In the genomic region with DNA sequence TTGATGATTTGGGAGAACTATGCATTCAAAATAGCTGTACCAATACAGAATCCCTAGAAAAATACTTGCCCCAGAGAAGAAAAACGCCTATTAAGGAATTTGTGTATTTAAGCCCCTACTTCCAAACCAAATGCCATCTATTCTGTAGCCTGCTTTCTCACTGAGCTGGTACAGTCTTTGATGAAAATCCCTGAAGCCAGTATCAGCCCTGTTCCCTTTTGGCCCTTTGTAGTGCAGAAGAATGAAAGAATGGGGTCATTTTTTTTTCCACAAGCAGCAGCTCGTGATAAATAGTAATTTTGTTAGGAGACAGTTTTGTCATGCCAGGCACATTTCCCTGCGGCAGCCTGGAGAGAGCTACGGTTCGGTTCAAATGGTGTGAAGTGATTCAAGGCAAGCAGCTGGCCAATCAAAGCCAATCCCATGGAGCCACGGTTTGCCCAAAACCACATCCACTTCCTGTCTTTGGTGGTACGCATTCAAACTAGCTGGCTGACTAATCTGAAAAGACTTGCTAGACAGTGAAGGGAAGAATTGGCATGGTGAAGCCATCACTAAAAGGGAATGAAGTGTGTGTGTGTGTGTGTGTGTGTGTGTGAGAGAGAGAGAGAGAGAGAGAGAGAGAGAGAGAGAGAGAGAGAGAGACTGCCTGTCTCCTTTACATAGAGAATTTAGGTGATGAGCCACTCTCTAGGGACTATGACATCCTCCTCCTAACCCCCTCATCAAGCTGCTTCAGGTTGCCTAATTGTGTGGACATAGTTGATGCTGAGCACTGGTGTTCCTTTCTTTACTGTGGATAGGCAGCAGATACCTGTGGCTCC, we compare ENCODE assay signal across 9 mouse cellular contexts.
A peak's percentile ranks its signal among the peaks of the same experiment; 100 is the strongest.
DNase-seq lines count a peak whose midpoint lies in the region; ATAC-seq and TF ChIP-seq lines count a peak whose summit lies in the region.
"Had no signal": no experiment of that assay in that cellular context is flagged by ENCODE, and none has a peak within 500 bp of the region (broad histone marks: within the 10 kb centered on the region; RNA-seq: fewer than 3 reads in every experiment).

No protein-coding gene starts in this region.

- 0 out of 2 replicates have a peak overlapping the region, but pooled peaks have one; percentile 37 for H3K27ac ChIP-seq in forebrain, embryonic 11.5 days (ENCODE audit: low read depth, low read length)
- H3K27ac ChIP-seq in forebrain, embryonic 10.5 days, result no peak overlapping the region
- peak overlapping the region; percentile 80 for H3K27ac ChIP-seq in embryonic fibroblast, embryonic 13.5 days (ENCODE audit: insufficient read depth, low read length)
- H3K27ac ChIP-seq: intestine, embryonic 15.5 days had no signal

- no peak for TF ChIP-seq POLR2A in embryonic fibroblast, embryonic 13.5 days (IDR thresholded peaks at IDR 0.05; ENCODE audit: low read depth, low read length)

- H3K27me3 ChIP-seq in forebrain, embryonic 11.5 days (ENCODE audit: control insufficient read depth, insufficient read depth, low read length), result peaks cover 2% of the 10 kb centered on the region
- peaks cover 93% of the 10 kb centered on the region for H3K27me3 ChIP-seq in forebrain, embryonic 10.5 days (ENCODE audit: poor library complexity, severe bottlenecking)

- H3K9ac ChIP-seq in forebrain, embryonic 11.5 days (ENCODE audit: low read length), result no peak overlapping the region
- H3K9ac ChIP-seq: intestine, embryonic 15.5 days had no signal

- 44% methylated on average over 7 of the region's 7 CpGs for WGBS in forebrain, embryonic 11.5 days
- 67% methylated on average over 7 of the region's 7 CpGs for WGBS in forebrain, embryonic 10.5 days

- no peak for TF ChIP-seq CTCF in embryonic fibroblast, embryonic 13.5 days (IDR thresholded peaks at IDR 0.05; ENCODE audit: borderline replicate concordance, insufficient read depth, low read length)

- no peak overlapping the region for H3K4me2 ChIP-seq in forebrain, embryonic 11.5 days (ENCODE audit: low read depth, low read length, severe bottlenecking)
- H3K4me2 ChIP-seq: intestine, embryonic 15.5 days had no signal

- H3K4me1 ChIP-seq in forebrain, embryonic 11.5 days (replicated peaks; ENCODE audit: control insufficient read depth, insufficient read depth, low read length), result no peaks in the 10 kb centered on the region
- H3K4me1 ChIP-seq in forebrain, embryonic 10.5 days, result peaks cover 10% of the 10 kb centered on the region; the same call in 1 of the 2 replicates
- H3K4me1 ChIP-seq in embryonic fibroblast, embryonic 13.5 days (ENCODE audit: control insufficient read depth, insufficient read depth, low read length), result peaks cover 2% of the 10 kb centered on the region
- H3K4me1 ChIP-seq: intestine, embryonic 15.5 days had no signal

- ATAC-seq in forebrain, embryonic 11.5 days (replicated peaks; ENCODE audit: low FRiP score), result peak; percentile 78
- ATAC-seq in megakaryocyte-erythroid progenitor cell, adult 5-6 weeks (replicated peaks; ENCODE audit: low FRiP score, low TSS enrichment, poor library complexity, severe bottlenecking), result no peak
- ATAC-seq: intestine, embryonic 15.5 days had no signal

- no peaks in the 10 kb centered on the region for H3K9me3 ChIP-seq in forebrain, embryonic 11.5 days (ENCODE audit: control insufficient read depth, low read length)
- no peaks in the 10 kb centered on the region for H3K9me3 ChIP-seq in forebrain, embryonic 10.5 days
- H3K9me3 ChIP-seq: intestine, embryonic 15.5 days had no signal

- H3K36me3 ChIP-seq in forebrain, embryonic 11.5 days (ENCODE audit: control insufficient read depth, insufficient read depth, low read length), result no peaks in the 10 kb centered on the region
- no peaks in the 10 kb centered on the region for H3K36me3 ChIP-seq in forebrain, embryonic 10.5 days (replicated peaks)
- H3K36me3 ChIP-seq: intestine, embryonic 15.5 days had no signal

- no peak for DNase-seq in forebrain, embryonic 11.5 days (ENCODE audit: low spot score)
- no peak for DNase-seq in forebrain, embryonic 10.5 days (ENCODE audit: extremely low spot score, low spot score)
- peak; percentile 32 to 49 for DNase-seq in layer of hippocampus, postnatal 36 days
- peak; percentile 24 to 32 for DNase-seq in right cerebral cortex, adult 2 months (ENCODE audit: low spot score in 2 of 2)
- DNase-seq in urinary bladder, postnatal 10 days (ENCODE audit: low spot score), result no peak
- no peak for DNase-seq in gastrocnemius, adult 18-20 months (ENCODE audit: low spot score)

- no peak overlapping the region for H3K4me3 ChIP-seq in forebrain, embryonic 11.5 days (ENCODE audit: low read depth, low read length)
- H3K4me3 ChIP-seq in forebrain, embryonic 10.5 days, result no peak overlapping the region
- H3K4me3 ChIP-seq in embryonic fibroblast, embryonic 13.5 days (ENCODE audit: insufficient read depth, low read length), result no peak overlapping the region
- H3K4me3 ChIP-seq: intestine, embryonic 15.5 days had no signal

Comparison
In these comparisons a context has a peak if more than half of its experiments do, and no peak if none do; other contexts are left out.
1. DNase-seq: peak in layer of hippocampus, postnatal 36 days (2 of 2) and right cerebral cortex, adult 2 months (2 of 2); none in forebrain, embryonic 11.5 days (single experiment), forebrain, embryonic 10.5 days (single experiment), urinary bladder, postnatal 10 days (single experiment) and gastrocnemius, adult 18-20 months (single experiment).